Mouse (Mus musculus) MEL (cell line): Measurements from ENCODE around the gene Gm20605. TPM values are rescaled to one million over a fixed set of nuclear protein-coding genes. Genes with fewer than 3 reads are reported as not detected.

Experiments
- DNase-seq: peaks from one replicate; pipeline ENCODE4 v3.0.0; 2011; ENCODE audit warnings: low read depth, low spot score
- H3K27ac ChIP-seq: 2 replicates; pipeline ENCODE4 v1.5.1; 2012; ENCODE audit warnings: low read depth, mild to moderate bottlenecking, control low read depth, low read length, moderate library complexity; ENCODE audit not compliant: control insufficient read depth
- H3K27me3 ChIP-seq, 2 experiments: fragments of 150-350 bp in 1 of 2; sonication (generic) in 1 of 2; 2 replicates each; pipeline ENCODE4 v1.6.1; 2012; ENCODE audit warnings: low read length in 2 of 2, mild to moderate bottlenecking in 2 of 2, improper control_type of control experiment in 1 of 2, moderate library complexity in 1 of 2; ENCODE audit not compliant: insufficient read depth in 2 of 2, control insufficient read depth in 1 of 2
- H3K36me3 ChIP-seq, 2 experiments: 2 replicates each; pipeline ENCODE4 v1.6.1; 2012 to 2014; ENCODE audit warnings: low read length in 2 of 2, improper control_type of control experiment in 1 of 2, inconsistent platforms in 1 of 2, mild to moderate bottlenecking in 1 of 2; ENCODE audit not compliant: insufficient read depth in 2 of 2, control insufficient read depth in 1 of 2
- H3K4me1 ChIP-seq, 2 experiments: fragments of 150-350 bp in 1 of 2; sonication (generic) in 1 of 2; 2 replicates each; pipeline ENCODE4 v1.6.1; 2012; ENCODE audit warnings: low read length in 2 of 2, improper control_type of control experiment in 1 of 2, mild to moderate bottlenecking in 1 of 2; ENCODE audit not compliant: insufficient read depth in 2 of 2, control insufficient read depth in 1 of 2
- H3K4me3 ChIP-seq, 2 experiments: fragments of 150-350 bp in 1 of 2; sonication (generic) in 1 of 2; 2 replicates each; pipeline ENCODE4 v1.5.1; 2012; ENCODE audit warnings: low read depth in 2 of 2, low read length in 2 of 2, mild to moderate bottlenecking in 2 of 2, moderate library complexity in 2 of 2, control low read depth in 1 of 2, improper control_type of control experiment in 1 of 2; ENCODE audit not compliant: control insufficient read depth in 1 of 2, insufficient read depth in 1 of 2
- H3K79me2 ChIP-seq: 2 replicates; pipeline ENCODE4 v1.6.1; 2012; ENCODE audit warnings: mild to moderate bottlenecking, low read length, moderate library complexity; ENCODE audit not compliant: control insufficient read depth, poor library complexity, insufficient read depth
- H3K9ac ChIP-seq: 2 replicates; pipeline ENCODE4 v1.6.1; 2012; ENCODE audit warnings: low read depth, mild to moderate bottlenecking, control low read depth, low read length, moderate library complexity; ENCODE audit not compliant: control insufficient read depth, poor library complexity, severe bottlenecking
- H3K9me3 ChIP-seq: fragments of 150-350 bp; sonication (generic); replicated peaks from 2 replicates; pipeline ENCODE4 v1.6.1; 2012; ENCODE audit warnings: mild to moderate bottlenecking, low read length, improper control_type of control experiment, moderate library complexity; ENCODE audit not compliant: insufficient read depth
- BHLHE40 ChIP-seq: IDR thresholded peaks from 2 replicates; pipeline ENCODE4 v1.6.1; 2012; ENCODE audit warnings: low read depth, mild to moderate bottlenecking, inconsistent platforms, low read length, improper control_type of control experiment, borderline replicate concordance
- CHD1 ChIP-seq: IDR thresholded peaks from 2 replicates; pipeline ENCODE4 v1.6.1; 2012; ENCODE audit warnings: low read depth, mild to moderate bottlenecking, inconsistent platforms, low read length, improper control_type of control experiment
- CTCF ChIP-seq, 3 experiments: IDR thresholded peaks in 2 of 3; conservative IDR thresholded peaks in 1 of 3; 2 replicates each; pipeline ENCODE4 v1.5.1; 2011 to 2012; ENCODE audit warnings: low read length in 3 of 3, low read depth in 2 of 3, mild to moderate bottlenecking in 2 of 3, improper control_type of control experiment in 1 of 3, inconsistent platforms in 1 of 3, mixed read lengths in 1 of 3, moderate library complexity in 1 of 3; ENCODE audit not compliant: control insufficient read depth in 1 of 3, insufficient read depth in 1 of 3, poor library complexity in 1 of 3, severe bottlenecking in 1 of 3
- E2F4 ChIP-seq: IDR thresholded peaks from 2 replicates; pipeline ENCODE4 v1.6.1; 2011; ENCODE audit warnings: low read depth, low read length, improper control_type of control experiment, borderline replicate concordance
- ELF1 ChIP-seq: IDR thresholded peaks from 2 replicates; pipeline ENCODE4 v1.6.1; 2014; ENCODE audit warnings: low read depth, mild to moderate bottlenecking, inconsistent platforms, low read length, improper control_type of control experiment, moderate library complexity
- EP300 ChIP-seq, 2 experiments: IDR thresholded peaks; 2 replicates each; pipeline ENCODE4 v1.6.1; 2011; ENCODE audit warnings: improper control_type of control experiment in 2 of 2, low read length in 2 of 2, low read depth in 1 of 2, mild to moderate bottlenecking in 1 of 2
- ETS1 ChIP-seq: IDR thresholded peaks from 2 replicates; pipeline ENCODE4 v1.6.1; 2012; ENCODE audit warnings: low read depth, mild to moderate bottlenecking, inconsistent platforms, low read length, improper control_type of control experiment, moderate library complexity
- GABPA ChIP-seq: IDR thresholded peaks from 2 replicates; pipeline ENCODE4 v1.6.1; 2012; ENCODE audit warnings: low read depth, mild to moderate bottlenecking, inconsistent platforms, low read length, improper control_type of control experiment, moderate library complexity
- GATA1 ChIP-seq: IDR thresholded peaks from 2 replicates; pipeline ENCODE4 v1.6.1; 2011; ENCODE audit warnings: low read depth, low read length, improper control_type of control experiment
- JUND ChIP-seq: IDR thresholded peaks from 2 replicates; pipeline ENCODE4 v1.6.1; 2011; ENCODE audit warnings: low read depth, mild to moderate bottlenecking, improper control_type of control experiment, low read length
- KAT2A ChIP-seq: conservative IDR thresholded peaks from 2 replicates; pipeline ENCODE4 v1.6.1; 2012; ENCODE audit warnings: low read depth, low read length, improper control_type of control experiment, inconsistent platforms
- MAFK ChIP-seq: IDR thresholded peaks from 2 replicates; pipeline ENCODE4 v1.6.1; 2011; ENCODE audit warnings: low read depth, mild to moderate bottlenecking, low read length, improper control_type of control experiment, borderline replicate concordance
- MAX ChIP-seq: IDR thresholded peaks from 2 replicates; pipeline ENCODE4 v1.6.1; 2011; ENCODE audit warnings: low read length, improper control_type of control experiment
- MEF2A ChIP-seq: IDR thresholded peaks from 2 replicates; pipeline ENCODE4 v1.6.1; 2014; ENCODE audit warnings: low read depth, mild to moderate bottlenecking, inconsistent platforms, low read length, improper control_type of control experiment; ENCODE audit not compliant: poor library complexity, insufficient replicate concordance, severe bottlenecking; ENCODE audit errors: extremely low read depth
- MYB ChIP-seq: IDR thresholded peaks from 2 replicates; pipeline ENCODE4 v1.6.1; 2011; ENCODE audit warnings: mild to moderate bottlenecking, low read depth, low read length, improper control_type of control experiment
- MYC ChIP-seq: IDR thresholded peaks from 2 replicates; pipeline ENCODE4 v1.6.1; 2011; ENCODE audit warnings: low read depth, mild to moderate bottlenecking, low read length, improper control_type of control experiment, moderate library complexity
- POLR2A ChIP-seq, 2 experiments: IDR thresholded peaks; 2 replicates each; pipeline ENCODE4 v1.6.1; 2011 to 2012; ENCODE audit warnings: low read length in 2 of 2, mild to moderate bottlenecking in 2 of 2, control low read depth in 1 of 2, improper control_type of control experiment in 1 of 2, low read depth in 1 of 2, moderate library complexity in 1 of 2; ENCODE audit not compliant: control insufficient read depth in 1 of 2, insufficient read depth in 1 of 2, poor library complexity in 1 of 2
- POLR2AphosphoS5 ChIP-seq: IDR thresholded peaks from 2 replicates; pipeline ENCODE4 v1.6.1; 2012; ENCODE audit warnings: low read depth, borderline replicate concordance, mild to moderate bottlenecking, inconsistent platforms, low read length, moderate library complexity, mixed read lengths
- RAD21 ChIP-seq: IDR thresholded peaks from 2 replicates; pipeline ENCODE4 v1.6.1; 2011; ENCODE audit warnings: mild to moderate bottlenecking, low read depth, low read length, improper control_type of control experiment
- RCOR1 ChIP-seq: IDR thresholded peaks from 2 replicates; pipeline ENCODE4 v1.6.1; 2012; ENCODE audit warnings: low read depth, mild to moderate bottlenecking, inconsistent platforms, low read length, improper control_type of control experiment
- SIN3A ChIP-seq: IDR thresholded peaks from 2 replicates; pipeline ENCODE4 v1.6.1; 2012; ENCODE audit warnings: low read length, improper control_type of control experiment, inconsistent platforms
- SMC3 ChIP-seq: IDR thresholded peaks from 2 replicates; pipeline ENCODE4 v1.6.1; 2011; ENCODE audit warnings: low read depth, low read length, improper control_type of control experiment
- TAL1 ChIP-seq: IDR thresholded peaks from 2 replicates; pipeline ENCODE4 v1.6.1; 2012; ENCODE audit warnings: mild to moderate bottlenecking, inconsistent platforms, low read length, moderate library complexity, mixed read lengths
- TBP ChIP-seq: IDR thresholded peaks from 2 replicates; pipeline ENCODE4 v1.8.0; 2011; ENCODE audit warnings: low read depth, low read length, improper control_type of control experiment
- TCF12 ChIP-seq: IDR thresholded peaks from 2 replicates; pipeline ENCODE4 v1.6.1; 2014; ENCODE audit warnings: low read depth, mild to moderate bottlenecking, inconsistent platforms, low read length, improper control_type of control experiment, moderate library complexity
- UBTF ChIP-seq: IDR thresholded peaks from 2 replicates; pipeline ENCODE4 v1.6.1; 2012; ENCODE audit warnings: low read depth, mild to moderate bottlenecking, inconsistent platforms, low read length, improper control_type of control experiment, moderate library complexity, borderline replicate concordance; ENCODE audit not compliant: insufficient read depth
- ZKSCAN1 ChIP-seq: IDR thresholded peaks from 2 replicates; pipeline ENCODE4 v1.6.1; 2012; ENCODE audit warnings: low read depth, mild to moderate bottlenecking, inconsistent platforms, low read length, improper control_type of control experiment, moderate library complexity
- ZMIZ1 ChIP-seq: IDR thresholded peaks from 2 replicates; pipeline ENCODE4 v1.6.1; 2012; ENCODE audit warnings: low read depth, mild to moderate bottlenecking, inconsistent platforms, low read length, improper control_type of control experiment, moderate library complexity
- ZNF384 ChIP-seq: IDR thresholded peaks from 2 replicates; pipeline ENCODE4 v1.6.1; 2012; ENCODE audit warnings: low read depth, mild to moderate bottlenecking, inconsistent platforms, low read length, improper control_type of control experiment
- polyA plus RNA-seq, 2 experiments: library from polyadenylated mRNA; stranded (reverse) in 1 of 2; unstranded in 1 of 2; fragments of >175 nt in 1 of 2; fragments of >200 nt in 1 of 2; gene quantifications; 2 replicates each; pipeline versions ENCODE4 v1.2.1 to v1.2.4; 2012; ENCODE audit warnings: low replicate concordance in 2 of 2, low read depth in 1 of 2; ENCODE audit not compliant: insufficient read length in 2 of 2, insufficient read depth in 1 of 2, missing spikeins in 1 of 2
- total RNA-seq: library from RNA; depleted of rRNA; stranded (reverse); fragments of 300-350 nt; gene quantifications from 2 replicates; pipeline ENCODE4 v1.2.3, GENCODE M21; 2012

Gene Gm20605
- total and polyA plus RNA-seq, 3 experiments = 2.5 to 12.7 TPM; not detected in 1

DNA sequence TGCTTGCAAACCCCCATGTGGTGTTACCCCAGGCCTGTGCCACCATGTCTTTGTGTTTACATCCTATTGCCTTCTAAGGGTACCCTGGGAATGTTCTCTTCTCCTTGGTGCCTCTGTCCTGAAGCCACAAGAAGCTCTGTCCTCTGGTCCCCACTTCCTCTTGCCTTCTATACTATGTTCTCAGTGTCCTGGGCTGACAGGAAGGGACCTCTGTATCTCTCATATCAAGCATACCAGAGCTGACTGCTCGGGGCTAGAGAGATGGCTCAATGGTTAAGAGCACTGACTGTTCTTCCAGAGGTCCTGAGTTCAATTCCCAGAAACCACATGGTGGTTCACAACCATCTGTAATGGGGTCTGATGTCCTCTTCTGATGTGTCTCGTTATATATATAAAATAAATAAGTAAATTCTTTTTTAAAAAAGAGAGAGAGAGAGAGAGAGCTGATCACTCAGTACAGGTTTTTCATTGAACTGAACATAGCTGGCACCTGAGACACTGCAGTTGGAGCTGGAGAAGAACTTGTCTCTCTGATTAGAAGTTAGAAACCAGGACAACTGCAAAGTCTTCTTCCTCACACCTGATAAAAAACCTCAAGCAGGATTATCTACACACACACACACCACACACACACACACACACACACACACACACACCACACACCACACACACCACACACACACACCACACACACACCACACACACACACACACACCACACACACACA, 30.7 kb upstream of the Gm20605 start:
- peak; percentile 75 for DNase-seq
- TF ChIP-seq ZKSCAN1 (no peak), TCF12 (peak; percentile 89), POLR2AphosphoS5 (no peak), TBP (peak; percentile 99), GATA1 (peak; percentile 80), RCOR1 (peak; percentile 77), CHD1 (no peak), EP300 (IDR thresholded peaks at IDR 0.05; ENCODE audit: low read depth in 1 of 2, low read length in 2 of 2) (peak; percentile 83 to 86), TAL1 (peak; percentile 29; the same call in 1 of the 2 replicates), MYB (0 out of 2 replicates have a peak, but pooled peaks have one; percentile 14), SIN3A (peak; percentile 56), ETS1 (peak; percentile 58; the same call in 1 of the 2 replicates), ZMIZ1 (no peak), ELF1 (peak; percentile 42; the same call in 1 of the 2 replicates)
- Histone ChIP-seq H3K27me3 (no peaks in the 10 kb centered on the region), H3K9ac (no peak overlapping the region), H3K9me3 (no peaks in the 10 kb centered on the region), H3K4me3 (no peak overlapping the region), H3K36me3 (peaks cover 0 to 13% of the 10 kb centered on the region in 2 experiments; a peak in 2 of 4 replicates), H3K79me2 (peaks cover 14% of the 10 kb centered on the region), H3K4me1 (peaks cover 10 to 26% of the 10 kb centered on the region in 2 experiments), H3K27ac (peak overlapping the region; percentile 16)

DNA sequence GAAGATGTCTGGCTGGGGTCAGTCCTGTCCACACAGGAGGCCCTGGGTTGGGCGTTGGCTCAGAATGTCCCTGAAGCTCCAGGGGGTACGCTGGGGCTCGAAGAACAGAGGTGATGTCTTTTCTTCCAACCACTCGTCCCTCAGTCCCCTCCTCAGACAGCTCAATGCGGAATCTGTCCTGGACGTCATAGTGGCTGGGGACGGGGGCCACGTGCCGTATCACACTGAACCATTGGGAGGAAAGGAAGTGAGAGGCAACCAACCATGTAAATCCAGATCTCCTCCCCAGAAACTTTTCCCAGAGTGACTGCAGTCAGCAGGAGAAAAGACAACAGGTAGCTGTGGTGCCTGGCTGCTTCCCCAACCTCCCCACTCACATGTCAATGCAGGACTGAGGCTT, 29.4 kb upstream of the Gm20605 start:
- H3K9ac ChIP-seq = peak overlapping the region; percentile 82
- peaks cover 0 to 13% of the 10 kb centered on the region in 2 experiments; a peak in 2 of 4 replicates for H3K36me3 ChIP-seq
- peaks cover 10 to 26% of the 10 kb centered on the region in 2 experiments for H3K4me1 ChIP-seq
- peaks cover 14% of the 10 kb centered on the region for H3K79me2 ChIP-seq
- peak overlapping the region; percentile 16 for H3K27ac ChIP-seq
- H3K27me3 ChIP-seq = no peaks in the 10 kb centered on the region
- peak overlapping the region; percentile 83 to 99 for H3K4me3 ChIP-seq
- peak; percentile 70 for DNase-seq
- no peaks in the 10 kb centered on the region for H3K9me3 ChIP-seq
- no peak for TF ChIP-seq ZNF384
- TF ChIP-seq ZMIZ1 = no peak
- TF ChIP-seq TBP = no peak
- peak; percentile 31; the same call in 1 of the 2 replicates for TF ChIP-seq TCF12
- no peak for TF ChIP-seq KAT2A
- no peak for TF ChIP-seq GABPA
- no peak for TF ChIP-seq RAD21
- no peak; the same call in 1 of the 2 replicates for TF ChIP-seq MYC
- no peak for TF ChIP-seq RCOR1
- TF ChIP-seq POLR2A (IDR thresholded peaks at IDR 0.05; ENCODE audit: control insufficient read depth in 1 of 2, insufficient read depth in 1 of 2, low read depth in 1 of 2, low read length in 2 of 2, poor library complexity in 1 of 2) = no peak
- TF ChIP-seq MEF2A = no peak
- no peak for TF ChIP-seq E2F4
- peak; percentile 53; the same call in 1 of the 2 replicates for TF ChIP-seq BHLHE40
- TF ChIP-seq UBTF = no peak
- no peak for TF ChIP-seq EP300 (IDR thresholded peaks at IDR 0.05; ENCODE audit: low read depth in 1 of 2, low read length in 2 of 2)
- TF ChIP-seq ETS1 = no peak
- no peak for TF ChIP-seq JUND
- TF ChIP-seq SMC3 = no peak
- peak; percentile 82 for TF ChIP-seq MAX
- TF ChIP-seq CTCF (IDR thresholded peaks at IDR 0.05 in 2 of 3, conservative IDR thresholded peaks at IDR 0.05 in 1 of 3; ENCODE audit: control insufficient read depth in 1 of 3, insufficient read depth in 1 of 3, low read depth in 2 of 3, low read length in 3 of 3, poor library complexity in 1 of 3, severe bottlenecking in 1 of 3) = no peak
- TF ChIP-seq ZKSCAN1 = no peak
- no peak; the same call in 1 of the 2 replicates for TF ChIP-seq TAL1
- no peak for TF ChIP-seq POLR2AphosphoS5
- TF ChIP-seq MAFK = no peak
